Mouse (Mus musculus): ENCODE results near the gene Prpf6.

Gene Prpf6

GRCm38 (mm10) chr2:181658930-181659555 lies 67.4 kb downstream of the Prpf6 start:
- in situ Hi-C loops (cut with MseI, MboI), result no loop called here

DNA sequence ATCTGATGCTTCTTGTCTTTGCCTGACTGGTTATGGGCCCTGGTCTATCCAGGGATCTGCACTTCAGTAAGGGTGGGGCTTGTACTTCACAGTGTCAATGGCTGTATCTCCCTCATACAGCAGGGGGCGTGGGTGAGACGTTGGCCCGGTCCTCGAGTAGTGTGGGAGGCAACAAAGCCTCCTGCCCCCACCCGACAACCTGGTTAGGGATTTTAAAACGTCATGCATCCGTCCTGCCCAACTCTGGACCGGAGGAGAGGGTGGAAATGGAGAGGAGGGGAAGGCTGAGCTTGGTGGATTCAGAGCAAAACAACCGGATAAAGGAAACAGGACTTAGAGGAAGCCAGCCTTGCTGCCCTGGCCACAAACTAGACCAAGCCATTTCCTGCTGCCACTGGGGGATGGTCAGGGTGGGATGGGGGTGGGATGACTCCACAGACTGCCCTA lies 68.0 kb downstream of the Prpf6 start:
- in situ Hi-C loops (cut with MseI, MboI), result no loop called here

DNA sequence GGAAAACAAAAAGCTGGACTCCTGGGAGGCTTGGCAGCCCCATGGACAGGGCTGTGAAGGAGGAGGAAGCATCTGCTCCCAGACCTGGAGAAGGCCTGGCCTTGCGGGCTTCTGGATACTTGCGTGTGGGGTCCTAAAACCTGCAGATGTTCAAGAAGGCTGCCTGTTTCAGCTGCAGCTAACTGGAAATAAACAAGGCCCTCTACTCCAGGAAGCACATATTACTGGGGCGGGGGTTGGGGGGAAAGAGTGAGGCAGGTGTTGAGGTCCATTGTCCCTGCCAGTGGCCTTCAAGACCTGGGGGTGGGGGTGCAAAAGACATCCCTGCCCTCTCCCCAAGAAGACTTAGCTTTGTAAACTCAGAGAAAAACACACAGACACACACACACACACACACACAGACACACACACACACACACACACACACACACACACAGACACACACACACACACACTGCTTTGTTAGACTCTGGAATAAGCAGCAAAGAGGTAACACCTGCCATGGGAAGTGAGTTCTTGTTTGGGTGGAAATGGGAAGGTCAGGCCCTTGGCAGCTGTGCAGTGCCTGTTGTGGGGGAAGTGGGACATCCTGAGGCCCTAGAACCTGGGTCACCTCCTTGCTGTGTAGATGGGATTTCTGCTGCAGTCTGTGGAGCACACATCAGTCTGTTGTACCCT lies 71.1 kb downstream of the Prpf6 start:
- in situ Hi-C loops (cut with MseI, MboI), result no loop called here

DNA sequence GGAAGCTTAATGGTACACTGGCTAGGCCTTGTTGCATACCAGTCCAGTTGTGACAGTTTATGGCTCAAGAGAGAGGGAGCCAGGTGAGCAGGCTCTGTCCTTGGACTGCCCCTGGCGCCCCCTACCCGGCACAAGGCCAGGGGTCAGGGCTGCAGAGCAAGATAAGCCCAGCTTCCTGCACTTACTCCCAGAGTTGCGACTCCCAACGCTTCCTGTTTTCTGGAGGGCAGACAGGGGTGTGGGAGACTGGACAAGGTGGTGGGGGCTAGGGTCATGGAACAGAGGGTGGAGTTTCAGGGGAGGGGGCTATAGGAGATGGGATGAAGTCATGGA lies 71.6 kb downstream of the Prpf6 start:
- in situ Hi-C loops (cut with MseI, MboI), result no loop called here

DNA sequence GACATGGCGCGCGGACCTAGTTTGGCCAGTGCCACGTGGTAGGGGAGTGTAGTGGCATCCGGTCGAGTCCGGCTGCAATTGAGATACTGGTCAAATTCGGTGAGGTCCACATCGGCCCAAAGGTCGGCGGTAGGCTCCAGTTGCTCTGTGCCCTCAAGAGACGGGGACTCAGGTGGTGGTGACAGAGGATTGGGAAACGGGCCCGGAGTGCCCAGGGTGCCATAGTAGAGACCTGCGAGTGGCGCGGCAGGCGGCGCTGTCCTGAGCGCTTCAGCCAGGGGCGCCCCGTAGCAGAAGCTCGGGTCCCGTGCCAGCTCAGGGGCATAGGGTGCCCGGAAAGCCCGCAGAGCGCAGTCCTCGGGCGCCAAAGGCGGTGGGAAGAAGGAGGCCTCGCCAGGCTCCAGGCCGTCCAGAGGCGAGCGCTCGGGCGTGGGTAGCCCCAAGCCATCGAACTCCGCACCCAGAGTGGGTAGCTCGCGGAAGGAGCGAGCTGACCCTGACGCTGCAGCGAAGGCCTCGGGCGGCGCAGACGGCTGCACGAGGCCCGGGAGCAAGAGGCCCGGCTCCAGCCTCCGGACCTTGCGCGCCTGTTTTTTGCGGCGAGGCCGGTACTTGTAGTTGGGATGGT lies 78.7 kb downstream of the Prpf6 start:
- in situ Hi-C loops (cut with MseI, MboI), result no loop called here

DNA sequence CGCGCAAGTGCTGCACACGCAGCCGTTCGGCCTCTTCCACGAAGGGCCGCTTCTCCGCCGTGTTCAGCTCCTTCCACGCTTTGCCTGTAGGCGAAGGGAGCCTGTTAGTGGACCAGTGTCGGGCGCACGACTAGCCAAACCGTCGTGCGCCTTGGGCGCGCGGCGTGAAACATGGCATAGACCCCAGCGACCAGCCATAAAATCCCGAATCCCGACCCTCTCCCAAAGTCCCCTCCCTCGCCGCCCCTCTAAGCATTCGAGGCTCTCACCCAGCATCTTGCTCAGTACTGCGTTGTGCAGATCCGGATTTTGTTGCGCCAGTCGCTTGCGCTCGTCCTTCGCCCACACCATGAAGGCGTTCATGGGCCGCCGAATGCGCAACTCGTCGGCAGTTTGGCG lies 79.2 kb downstream of the Prpf6 start:
- in situ Hi-C loops (cut with MseI, MboI), result no loop called here

GRCm38 (mm10) chr2:181671326-181671725 lies 79.7 kb downstream of the Prpf6 start, which contains the start of gene Sox18:
Gene Sox18 (minus strand): TSS chr2:181671640.
- in situ Hi-C loops (cut with MseI, MboI), result no loop called here

DNA sequence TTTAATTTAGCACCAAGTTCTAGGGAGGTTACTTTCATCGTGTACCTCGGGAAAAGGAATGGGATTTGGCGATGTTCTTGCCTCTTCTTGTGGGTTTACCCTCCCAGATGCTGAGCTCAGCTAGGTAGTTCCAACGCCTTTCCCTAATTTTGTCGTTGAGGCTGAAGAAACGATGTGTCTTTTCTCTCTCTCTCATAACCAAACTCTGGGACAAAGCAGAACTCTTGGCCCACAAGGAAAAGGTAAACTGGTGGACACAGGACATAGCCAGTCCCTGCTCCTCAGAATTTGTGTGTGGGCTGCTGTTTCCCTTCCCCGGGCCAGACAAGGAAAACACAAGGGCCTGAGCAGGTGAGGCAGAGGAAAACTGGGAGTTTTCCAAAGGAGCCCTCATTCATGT lies 80.3 kb downstream of the Prpf6 start:
- in situ Hi-C loops (cut with MseI, MboI), result no loop called here

DNA sequence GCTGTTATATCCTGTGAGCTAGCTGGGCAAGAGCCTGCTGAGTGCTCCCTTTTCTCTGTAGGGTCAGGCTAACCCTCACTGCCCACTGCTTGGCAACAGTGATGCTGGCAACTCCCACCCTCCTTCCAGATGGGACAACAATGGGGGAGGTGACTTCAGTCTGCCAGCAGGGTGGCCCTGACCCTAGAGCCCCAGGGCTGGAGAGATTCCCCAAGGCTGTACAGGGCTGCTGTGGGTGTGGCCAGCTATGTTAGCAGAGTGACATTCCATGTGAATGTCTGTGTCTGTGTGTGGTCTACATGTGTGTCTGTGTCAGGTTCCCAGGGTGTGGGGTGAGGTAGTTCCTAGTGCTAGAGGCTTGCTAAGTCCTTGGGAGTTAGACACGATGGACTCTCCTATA lies 81.8 kb downstream of the Prpf6 start:
- in situ Hi-C loops (cut with MseI, MboI), result no loop called here

DNA sequence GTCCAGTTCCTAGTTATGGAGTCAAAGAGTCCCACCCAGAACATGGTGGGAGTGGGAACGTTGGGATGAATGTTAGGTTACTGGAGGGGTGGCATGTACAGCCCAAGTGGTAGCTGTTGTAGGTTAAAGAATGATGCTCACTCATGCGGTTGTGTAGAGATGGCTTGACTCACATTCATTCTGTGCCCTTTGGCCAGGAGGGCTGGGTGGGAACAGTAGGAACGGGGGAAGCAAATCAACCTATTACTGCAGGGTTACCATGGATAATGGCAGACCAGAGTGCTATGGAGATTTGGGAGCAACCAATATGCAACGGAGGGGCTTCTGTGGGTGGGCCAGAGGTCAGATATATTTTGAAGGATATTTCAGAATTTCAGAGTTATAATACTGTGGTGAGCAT lies 83.3 kb downstream of the Prpf6 start:
- in situ Hi-C loops (cut with MseI, MboI), result no loop called here

DNA sequence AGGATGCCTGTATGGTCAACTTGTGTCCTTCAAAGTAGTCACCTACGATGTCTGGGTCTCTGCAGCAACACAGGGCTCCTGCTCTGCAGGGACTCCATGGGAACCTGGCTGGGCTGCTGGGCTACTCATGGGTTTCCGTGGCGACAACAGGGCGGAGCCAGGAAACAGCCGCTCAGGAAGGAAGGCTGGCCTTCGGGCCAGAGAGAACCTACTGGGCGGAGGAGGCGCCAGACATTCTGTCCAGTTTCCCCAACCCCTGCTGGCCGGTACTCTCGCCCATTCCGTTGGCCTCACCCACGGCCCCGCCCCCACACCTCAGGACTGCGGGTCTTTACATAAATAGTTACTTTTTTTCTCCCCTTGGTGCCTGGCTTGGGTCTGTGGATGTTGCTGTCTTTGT lies 83.8 kb downstream of the Prpf6 start:
- in situ Hi-C loops (cut with MseI, MboI), result no loop called here

DNA sequence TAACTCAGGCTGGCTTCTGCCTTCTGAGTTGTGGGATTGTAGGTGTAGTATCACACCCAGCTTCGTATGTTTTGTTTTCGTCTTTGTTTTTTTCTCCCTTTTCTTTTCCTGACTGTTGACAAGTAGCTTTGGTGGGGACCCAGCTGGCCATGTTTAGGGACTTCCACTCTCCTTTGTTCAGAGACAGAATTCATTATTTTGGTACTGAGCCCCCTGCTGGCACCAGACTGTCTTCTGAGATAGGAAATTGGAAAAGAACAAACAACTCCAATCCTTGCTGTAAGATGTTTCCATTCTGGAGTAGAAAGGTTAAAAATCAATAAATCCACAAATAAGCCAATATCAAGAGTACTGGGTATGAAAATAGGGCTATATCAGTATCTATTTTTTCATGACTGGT lies 84.8 kb downstream of the Prpf6 start:
- in situ Hi-C loops (cut with MseI, MboI), result no loop called here

GRCm38 (mm10) chr2:181677096-181677754 lies 85.6 kb downstream of the Prpf6 start:
- in situ Hi-C loops (cut with MseI, MboI), result no loop called here

DNA sequence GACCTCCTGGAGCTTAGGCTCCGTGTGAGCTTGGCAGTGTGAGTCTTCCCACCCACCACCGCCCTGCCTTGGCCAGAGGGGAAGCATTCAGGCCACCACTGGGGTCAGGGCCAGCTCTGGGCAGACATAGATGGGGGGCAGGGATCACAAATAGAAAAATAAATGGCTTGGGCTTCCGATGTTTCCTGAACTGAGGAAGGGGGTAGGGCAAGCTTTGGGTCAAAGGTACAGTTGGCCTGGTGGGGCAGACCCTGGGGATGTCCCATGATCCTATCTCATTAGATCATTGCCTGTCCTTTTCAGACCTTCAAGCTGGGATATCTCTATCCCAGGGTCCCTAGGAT lies 86.1 kb downstream of the Prpf6 start:
- in situ Hi-C loops (cut with MseI, MboI), result no loop called here

- in situ Hi-C loops (cut with MseI, MboI), result no loop called here
Observed at GRCm38 (mm10) chr2:181678780-181679179, 87.1 kb downstream of the Prpf6 start.

GRCm38 (mm10) chr2:181679951-181680715 lies 88.5 kb downstream of the Prpf6 start, which contains the start of gene Tcea2:
Gene Tcea2 (plus strand): TSS chr2:181680310.
- in situ Hi-C loops (cut with MseI, MboI), result no loop called here

DNA sequence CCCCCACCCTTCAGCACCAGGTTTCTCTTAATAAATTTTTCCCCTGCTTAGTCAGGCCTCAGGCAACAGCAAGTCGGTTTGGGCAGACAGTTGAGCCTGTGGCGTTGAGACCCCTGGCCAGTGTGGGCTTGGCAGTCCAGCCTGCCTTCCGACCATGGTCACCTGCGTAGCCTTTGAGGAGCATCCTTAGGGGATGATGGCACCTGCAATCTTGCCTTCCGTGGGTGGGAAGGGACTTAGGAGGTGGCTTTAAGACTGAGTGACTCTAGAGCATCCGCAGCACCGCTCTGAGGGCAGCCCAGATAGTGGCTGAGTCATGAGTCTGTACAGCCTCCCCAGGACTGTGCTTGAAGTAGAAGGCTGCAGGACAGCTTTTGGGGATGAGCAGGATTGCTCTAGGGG lies 89.0 kb downstream of the Prpf6 start:
- in situ Hi-C loops (cut with MseI, MboI), result no loop called here

DNA sequence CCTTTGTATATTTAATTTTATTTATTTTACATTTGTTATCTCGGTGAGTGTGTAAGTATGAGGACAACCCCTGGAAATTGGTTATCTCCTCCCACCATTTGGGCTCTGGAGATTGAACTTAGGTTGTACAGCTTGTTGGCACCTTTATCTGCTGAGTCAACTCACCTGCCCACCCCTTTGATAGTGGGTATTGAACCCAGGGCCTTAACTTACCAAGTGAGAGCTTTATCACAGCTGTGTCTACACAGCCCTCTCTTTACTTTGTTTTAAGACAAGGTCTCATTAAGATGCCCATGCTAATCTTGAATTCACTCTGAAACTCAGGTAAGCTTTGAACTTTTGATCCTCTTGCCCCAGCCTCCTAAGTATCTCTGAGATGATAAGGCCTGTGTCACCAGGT lies 90.3 kb downstream of the Prpf6 start:
- in situ Hi-C loops (cut with MseI, MboI), result no loop called here

DNA sequence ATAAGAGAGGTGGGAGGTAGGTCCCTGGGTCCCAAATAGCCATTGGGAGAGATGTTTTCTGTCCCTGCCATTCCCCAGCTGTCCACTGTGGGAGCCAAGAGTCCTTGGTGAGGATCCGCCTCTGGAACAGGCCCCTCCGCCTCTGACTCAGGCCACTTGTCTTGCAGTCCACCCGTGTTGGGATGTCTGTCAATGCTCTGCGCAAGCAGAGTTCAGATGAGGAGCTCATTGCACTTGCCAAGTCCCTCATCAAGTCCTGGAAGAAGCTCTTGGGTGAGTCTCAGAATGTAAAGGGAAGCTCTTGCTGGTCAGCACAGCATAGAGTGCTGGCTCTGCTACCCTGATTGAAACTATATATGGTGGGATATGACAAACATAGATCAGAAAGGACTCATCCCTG lies 91.7 kb downstream of the Prpf6 start:
- in situ Hi-C loops (cut with MseI, MboI), result no loop called here

DNA sequence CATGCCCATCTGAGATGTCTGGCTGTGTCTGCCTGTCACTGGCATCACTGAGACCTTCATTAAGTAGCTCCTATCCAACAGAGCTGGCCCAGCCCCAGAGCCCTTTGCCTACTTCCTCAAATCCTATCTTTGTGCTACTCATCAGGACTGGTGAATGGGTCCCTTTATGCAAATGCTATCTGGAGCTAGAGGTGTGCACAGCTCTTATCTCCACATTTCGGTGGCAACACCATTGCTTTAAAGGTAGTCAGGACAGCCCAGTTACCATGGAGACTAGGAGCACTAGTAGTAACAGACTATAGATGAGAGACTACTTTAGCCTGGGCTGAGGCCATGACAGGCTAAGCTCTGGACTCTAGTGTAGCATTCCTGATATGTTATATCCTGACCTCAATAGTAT lies 93.0 kb downstream of the Prpf6 start:
- in situ Hi-C loops (cut with MseI, MboI), result no loop called here

DNA sequence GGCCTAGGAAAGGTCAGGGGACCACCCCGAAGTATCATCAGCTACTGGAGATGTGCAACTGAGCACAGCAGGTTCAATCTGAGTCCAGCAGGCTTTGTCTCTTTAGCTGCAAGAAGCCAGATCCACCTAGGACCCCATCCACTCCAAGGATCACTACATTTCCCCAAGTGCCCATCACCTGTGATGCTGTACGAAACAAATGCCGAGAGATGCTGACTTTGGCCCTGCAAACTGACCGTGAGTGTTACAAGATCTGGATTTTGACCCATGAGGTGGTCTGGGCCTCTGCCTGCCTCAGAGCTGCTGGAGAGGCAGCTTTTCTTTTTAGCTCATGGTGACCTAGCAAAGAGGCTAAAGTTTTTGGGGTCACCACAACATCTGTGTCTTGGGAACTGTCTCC lies 94.0 kb downstream of the Prpf6 start:
- in situ Hi-C loops (cut with MseI, MboI), result no loop called here

DNA sequence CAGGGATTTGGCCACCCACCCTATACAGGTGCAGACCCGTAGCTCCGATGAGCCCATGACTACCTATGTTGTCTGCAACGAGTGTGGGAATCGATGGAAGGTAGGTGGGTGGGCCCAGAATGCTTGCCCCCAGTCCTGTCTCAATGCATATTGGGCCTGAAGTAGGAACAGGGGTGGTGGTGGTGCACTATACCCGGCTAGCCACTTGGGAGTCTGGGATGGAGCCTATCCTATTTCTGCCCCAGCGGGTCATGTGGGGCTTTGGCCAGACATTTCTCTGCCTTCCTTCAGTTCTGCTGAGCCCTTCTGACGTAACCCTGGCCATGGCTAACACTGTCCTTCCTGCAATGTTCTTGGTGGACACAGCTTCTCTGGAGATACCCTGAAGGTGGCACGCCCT lies 95.9 kb downstream of the Prpf6 start:
- in situ Hi-C loops (cut with MseI, MboI), result no loop called here
